Mouse (Mus musculus) T-helper 17 cell (primary cell): Measurements from ENCODE around the gene Carmil1.

Experiments
- in situ Hi-C, 2 experiments: fragments of 300-600 bp; cut with MboI, MseI; formaldehyde crosslinking; loops; 1 replicate in 1 of 2; 2 replicates in 1 of 2; pipeline ENCODE4 v1.15.1; 2025; ENCODE audit warnings: high pct_unique_total_duplicates in 2 of 2

Gene Carmil1

DNA sequence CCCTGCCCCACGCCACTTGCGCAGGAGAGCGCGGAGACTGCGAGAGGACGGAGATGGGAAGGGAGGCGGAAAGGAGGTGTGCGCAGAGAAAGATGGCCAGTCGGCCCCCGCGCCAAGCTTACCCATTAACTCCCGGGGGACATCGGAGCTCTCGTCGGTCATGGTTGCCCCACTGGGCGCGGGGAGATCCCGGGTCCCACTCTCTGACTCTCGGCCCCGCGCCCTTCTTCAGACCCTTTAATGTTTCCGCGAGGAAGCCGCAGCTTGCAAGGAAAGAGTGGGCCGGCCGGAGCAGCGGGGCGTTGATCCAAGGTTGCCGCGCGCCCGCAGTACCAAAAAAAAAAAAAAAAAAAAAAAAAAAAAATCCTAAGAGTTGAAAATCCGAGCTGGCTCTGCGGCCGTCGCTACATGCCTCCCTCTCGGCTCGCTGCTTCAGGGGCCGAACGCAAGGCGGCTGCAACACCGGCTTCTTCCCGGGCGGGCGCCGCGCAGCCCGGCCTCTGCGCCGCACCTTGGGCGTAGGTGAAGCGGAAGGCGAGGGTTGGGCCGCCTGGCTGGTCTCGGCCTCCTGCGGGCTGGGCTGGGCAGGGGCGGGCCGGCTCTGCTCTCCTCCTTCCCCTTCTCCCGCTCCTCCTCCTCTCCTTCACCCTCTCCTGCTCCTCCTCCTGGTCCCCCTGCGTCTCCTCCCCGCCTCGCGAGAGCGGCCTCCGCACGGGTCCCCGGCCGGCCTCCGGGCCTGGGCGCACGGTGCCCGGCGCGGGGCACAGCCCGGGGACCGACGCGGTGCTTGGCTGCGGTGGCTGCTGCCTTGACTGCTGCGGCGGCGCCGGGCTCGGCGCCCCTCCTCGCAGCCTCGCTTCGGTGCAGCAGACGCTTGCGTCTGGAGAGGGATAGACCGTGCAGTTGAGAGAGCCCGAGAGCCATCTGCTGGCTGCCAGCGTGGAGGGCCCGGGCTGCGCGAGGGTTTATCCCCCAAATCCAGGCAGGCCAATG lies at the start of gene Carmil1:
Carmil1 (minus strand) TSS at position 357 of the 993 bp plus-strand sequence.
- in situ Hi-C loops, result no loop called here

- in situ Hi-C loops, result loop anchor here in 1 of 2 experiments (5.0 to 25.0 kb wide), 2 partner anchors 247 to 1332 kb away; no protein-coding TSS in a partner anchor
Observed at GRCm38 (mm10) chr13:24330128-24330527, 49.5 kb upstream of the Carmil1 start.

DNA sequence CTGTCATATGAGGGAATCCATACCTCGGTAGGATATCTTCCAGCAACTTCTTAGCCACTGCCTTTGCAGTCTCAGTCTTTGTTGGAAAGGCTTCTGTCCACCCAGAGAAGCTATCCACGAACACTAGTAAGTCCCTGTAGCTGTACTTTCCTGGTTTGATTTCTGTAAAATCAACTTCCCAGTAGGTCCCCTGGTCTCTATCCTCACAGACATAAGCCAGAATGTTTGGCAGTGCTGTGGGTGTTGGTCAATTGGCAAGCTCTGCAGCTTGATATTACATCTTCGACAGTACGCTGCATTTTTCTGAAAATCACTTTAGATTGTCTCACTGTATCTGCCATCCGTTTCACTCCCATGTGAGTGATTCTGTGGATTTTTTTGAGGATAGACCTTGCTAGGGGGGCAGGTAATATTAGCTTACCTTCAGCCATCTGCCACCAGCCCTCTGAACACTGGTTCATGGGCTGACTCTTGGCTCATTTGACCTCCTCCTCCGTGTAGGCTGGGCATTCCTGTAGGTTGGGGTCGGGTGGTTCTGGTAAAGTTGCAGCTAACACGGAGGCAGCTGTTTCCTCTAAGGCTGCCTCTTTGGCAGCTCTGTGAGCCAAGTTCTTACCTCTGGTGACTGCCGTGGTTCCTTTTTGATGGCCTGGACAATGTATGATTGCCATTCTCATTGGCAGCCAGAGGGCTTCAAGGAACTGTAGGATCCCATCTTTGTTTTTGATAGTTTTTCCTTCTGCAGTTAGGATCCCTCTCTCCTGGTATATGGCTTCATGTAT lies 47.6 kb upstream of the Carmil1 start:
- in situ Hi-C loops, result loop anchor here in 1 of 2 experiments (25.0 kb wide), 1 partner anchor 1334 kb away; no protein-coding TSS in a partner anchor

GRCm38 (mm10) chr13:24327201-24327600 lies 46.6 kb upstream of the Carmil1 start, which contains the start of gene Cmah:
Gene Cmah, plus strand, starts transcription at chr13:24327404.
- in situ Hi-C loops, result loop anchor here in 1 of 2 experiments (25.0 kb wide), 1 partner anchor 1335 kb away; no protein-coding TSS in a partner anchor

DNA sequence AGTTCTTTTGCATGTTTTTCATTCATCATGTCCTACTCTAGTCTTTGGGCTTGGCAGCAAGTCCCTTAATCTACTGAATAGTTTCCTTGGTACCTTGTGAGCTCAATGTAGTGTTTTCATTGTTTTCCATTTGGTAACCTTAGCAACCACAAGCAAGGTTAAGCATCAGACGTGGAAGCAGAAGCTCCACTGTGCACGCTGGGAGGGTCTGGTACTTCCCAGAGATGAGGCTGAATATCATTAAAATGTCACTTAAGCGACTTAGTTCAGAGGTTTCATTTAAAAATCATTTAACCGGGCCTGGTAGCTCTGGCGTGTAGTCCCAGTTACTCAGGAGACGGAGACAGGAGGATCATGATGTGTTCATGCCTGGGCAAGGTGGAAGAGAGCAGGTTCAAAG lies 40.7 kb upstream of the Carmil1 start:
- in situ Hi-C loops, result loop anchor here in 1 of 2 experiments (5.0 kb wide), 1 partner anchor 76 kb away; no protein-coding TSS in a partner anchor

DNA sequence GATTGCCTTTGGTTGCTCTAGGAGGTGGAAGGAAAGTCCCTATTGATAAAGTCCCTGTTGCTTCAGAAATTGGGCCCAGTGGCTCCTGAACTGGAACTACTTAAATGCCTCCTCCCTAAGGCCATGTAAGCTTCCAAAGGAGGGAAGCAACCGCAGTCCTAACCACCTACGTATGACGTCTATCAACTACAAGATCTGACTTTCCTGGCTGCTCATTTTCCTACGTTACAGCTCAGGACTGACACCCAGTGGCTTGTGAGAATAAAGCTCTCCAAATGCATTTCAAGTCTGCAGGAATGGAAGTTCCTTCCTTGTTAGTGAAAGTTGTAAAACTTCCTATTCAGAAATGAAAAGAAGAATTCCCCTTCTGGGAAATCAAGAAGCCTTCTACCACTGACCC lies 38.0 kb upstream of the Carmil1 start:
- in situ Hi-C loops, result no loop called here

GRCm38 (mm10) chr13:24316563-24316962 lies 36.0 kb upstream of the Carmil1 start:
- in situ Hi-C loops, result no loop called here

- in situ Hi-C loops, result no loop called here
Observed at GRCm38 (mm10) chr13:24311011-24311940, 30.7 kb upstream of the Carmil1 start.

GRCm38 (mm10) chr13:24306248-24306647 lies 25.7 kb upstream of the Carmil1 start:
- in situ Hi-C loops, result no loop called here

DNA sequence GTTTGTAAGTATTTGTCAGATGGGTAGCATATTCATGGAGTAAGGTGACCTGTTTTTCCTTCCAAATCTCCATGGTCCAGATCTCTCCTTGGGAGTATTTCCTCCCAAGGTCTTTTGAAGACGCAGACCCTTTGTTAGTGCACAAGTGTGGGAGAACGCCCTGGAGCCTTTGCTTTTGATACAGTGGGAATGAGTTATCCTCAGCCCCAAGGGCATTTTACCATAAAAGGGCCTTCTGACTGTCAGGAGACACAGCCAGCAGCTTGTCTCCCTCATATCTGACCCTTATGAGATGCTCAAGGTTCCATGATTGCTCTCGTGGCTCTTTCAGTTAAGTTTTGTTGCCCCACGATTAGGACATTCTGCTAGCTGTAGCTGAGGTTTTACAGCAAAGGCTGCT lies 24.9 kb upstream of the Carmil1 start:
- in situ Hi-C loops, result no loop called here

- in situ Hi-C loops, result loop anchor here in 1 of 2 experiments (5.0 to 10.0 kb wide), 2 partner anchors 270 to 502 kb away; no protein-coding TSS in a partner anchor
Observed at GRCm38 (mm10) chr13:24297252-24297651, 16.7 kb upstream of the Carmil1 start.

DNA sequence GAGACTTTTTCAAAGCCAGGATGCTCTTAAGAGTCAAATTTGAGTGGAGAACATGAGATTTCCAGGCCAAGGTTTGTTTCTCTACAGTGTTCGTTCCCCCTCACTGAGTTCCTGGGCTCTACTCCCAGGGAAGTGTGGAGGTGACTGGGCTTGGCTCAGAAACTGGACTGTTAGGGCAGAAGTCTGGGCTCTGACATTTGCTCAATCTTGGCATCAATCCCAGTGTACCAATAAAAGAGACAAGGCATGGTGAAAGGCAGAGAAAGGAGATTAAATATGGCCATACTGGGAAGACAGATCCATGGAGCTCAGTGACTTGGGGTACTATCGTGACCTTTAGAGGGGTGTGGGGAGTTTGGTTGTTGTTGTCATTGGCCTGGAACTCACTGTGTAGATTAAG lies 6.8 kb upstream of the Carmil1 start:
- in situ Hi-C loops, result no loop called here

DNA sequence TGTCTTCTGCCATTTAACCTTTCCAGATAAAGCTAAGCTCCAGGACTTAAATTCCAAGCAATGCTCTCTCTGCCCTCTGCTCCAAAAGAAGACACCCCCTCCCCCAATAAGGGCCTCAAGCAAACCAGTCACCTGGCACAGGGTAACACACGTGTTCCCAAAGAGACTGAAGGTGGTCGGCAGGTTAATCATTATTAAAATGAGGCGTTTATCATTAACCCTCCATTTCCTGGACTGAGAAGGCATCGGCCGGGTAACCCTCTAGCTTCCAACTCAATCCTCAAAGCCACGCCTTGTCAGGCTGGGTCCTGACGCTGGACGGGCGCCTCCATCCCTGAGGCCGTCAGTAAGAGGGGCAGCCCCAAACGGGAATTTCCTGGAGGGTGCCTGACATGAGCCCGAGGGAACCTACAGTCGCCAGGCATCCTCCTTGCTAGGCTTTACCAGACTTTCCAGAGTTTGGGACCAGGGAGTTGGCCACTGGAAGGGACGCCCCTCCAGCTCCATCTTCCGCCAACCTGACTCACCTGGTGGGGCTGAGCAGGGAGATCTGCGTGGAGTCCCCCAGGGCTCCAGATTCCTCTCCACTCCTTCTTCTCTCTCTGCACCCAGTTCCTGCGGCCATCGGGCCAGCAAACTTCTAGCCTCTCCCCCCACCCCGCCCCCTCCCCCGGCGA lies 695 bp downstream of the Carmil1 start:
- in situ Hi-C loops, result loop anchor here in 1 of 2 experiments (10.0 kb wide), 1 partner anchor 475 kb away; the partner anchor contains the start of gene Slc17a2

DNA sequence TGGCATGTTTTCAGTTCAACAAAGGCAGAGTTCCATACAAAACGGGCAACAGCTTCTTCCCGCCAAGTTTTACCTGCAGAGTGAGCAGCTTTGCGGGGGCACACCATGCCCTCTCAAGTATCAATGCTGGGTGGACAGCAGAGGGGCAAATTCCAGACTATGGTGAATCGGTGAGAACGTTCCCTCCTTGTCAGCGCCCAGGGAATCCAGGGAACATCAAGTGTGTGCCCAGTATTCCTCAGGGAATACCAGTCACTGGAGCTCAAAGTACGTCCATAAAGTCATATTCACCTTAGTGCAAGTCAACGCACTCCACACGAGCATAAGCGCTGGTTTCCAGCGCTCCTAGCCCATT lies 1.2 kb downstream of the Carmil1 start:
- in situ Hi-C loops, result loop anchor here in 1 of 2 experiments (10.0 kb wide), 1 partner anchor 475 kb away; the partner anchor contains the start of gene Slc17a2

GRCm38 (mm10) chr13:24272740-24273377 lies 7.7 kb downstream of the Carmil1 start:
- in situ Hi-C loops, result loop anchor here in 1 of 2 experiments (10.0 kb wide), 1 partner anchor 468 kb away; the partner anchor contains the start of gene Slc17a2

- in situ Hi-C loops, result no loop called here
Observed at GRCm38 (mm10) chr13:24269100-24269465, 11.5 kb downstream of the Carmil1 start.

DNA sequence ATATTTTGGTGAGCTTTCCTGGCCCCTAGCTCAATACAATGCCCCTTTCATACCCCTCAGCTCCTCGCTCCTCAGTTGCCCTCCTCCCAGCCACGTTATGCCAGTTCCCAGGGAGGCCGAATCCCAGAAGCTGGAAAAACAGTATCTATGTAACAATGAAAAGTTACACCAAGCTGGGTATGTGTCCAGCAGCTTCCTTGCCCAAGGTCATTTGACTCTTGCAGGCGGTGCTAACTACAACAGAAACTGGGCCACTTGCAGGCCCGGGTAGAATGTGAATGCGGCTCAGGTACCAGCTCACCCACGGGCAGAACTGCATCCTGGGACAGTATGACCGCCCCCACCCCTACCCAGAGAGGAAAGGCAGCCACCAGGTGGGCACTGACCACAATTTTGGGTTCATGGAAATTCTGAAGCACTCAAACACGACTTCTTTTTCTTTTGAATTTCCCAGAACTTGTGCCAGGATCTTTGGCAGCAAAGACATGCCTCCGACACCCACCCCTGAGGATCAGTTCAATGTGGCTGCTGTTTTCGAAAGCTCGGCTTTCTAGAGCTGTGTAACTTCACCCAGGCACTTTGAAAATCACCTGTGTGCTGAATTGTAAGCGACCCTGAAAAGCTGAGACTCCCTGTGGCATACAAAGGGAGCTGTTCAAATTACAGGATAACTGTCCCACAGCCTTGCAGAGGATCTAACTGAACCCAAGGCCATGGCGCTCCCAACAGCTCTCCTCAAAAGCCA lies 12.1 kb downstream of the Carmil1 start:
- in situ Hi-C loops, result no loop called here

GRCm38 (mm10) chr13:24264760-24265159 lies 15.8 kb downstream of the Carmil1 start:
- in situ Hi-C loops, result no loop called here

DNA sequence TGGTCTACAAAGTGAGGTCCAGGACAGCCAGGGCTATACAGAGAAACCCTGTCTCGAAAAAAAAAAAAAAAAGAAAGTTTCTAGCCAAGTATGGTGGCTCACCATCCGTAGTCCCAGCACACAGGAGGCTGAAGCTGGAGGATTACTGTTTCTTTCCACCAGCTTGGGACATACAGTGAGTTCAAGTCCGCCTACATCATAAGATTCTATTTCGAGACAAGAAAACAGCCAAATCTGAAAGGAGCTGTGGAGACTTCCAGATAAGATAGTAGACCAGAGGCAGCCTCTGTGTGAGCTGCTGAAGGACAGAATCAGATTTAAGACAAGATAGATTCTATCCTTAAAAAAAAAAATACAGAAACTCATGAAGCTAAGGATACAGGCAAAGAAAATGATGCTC lies 17.0 kb downstream of the Carmil1 start:
- in situ Hi-C loops, result no loop called here
